Mouse (Mus musculus): Measurements from ENCODE around the gene Osm. TPM values are rescaled to one million over a fixed set of nuclear protein-coding genes. Genes with fewer than 3 reads are reported as not detected.

The Osm gene
- total RNA-seq (2021), result under 1 TPM in 1 of 2 experiments, not detected in 1; 0.16 TPM

- DNase-seq (ENCODE audit: low spot score in 2 of 2), result no peak
- intact Hi-C loops (cut with DNase I), result no loop called here
Observed at GRCm38 (mm10) chr11:4235665-4236545, at the start of gene Osm. Gene Osm, plus strand, starts transcription at chr11:4236420.

GRCm38 (mm10) chr11:4186486-4187317 lies 49.5 kb upstream of the Osm start, which contains the start of gene Tbc1d10a:
Gene Tbc1d10a, plus strand, starts transcription at chr11:4186789.
- intact Hi-C loops (cut with DNase I), result loop anchor here (2.0 kb wide), 1 partner anchor 32 kb away; the partner anchor contains the start of gene Castor1
- peak; percentile 98 to 99 for DNase-seq (ENCODE audit: low spot score in 2 of 2)

DNA sequence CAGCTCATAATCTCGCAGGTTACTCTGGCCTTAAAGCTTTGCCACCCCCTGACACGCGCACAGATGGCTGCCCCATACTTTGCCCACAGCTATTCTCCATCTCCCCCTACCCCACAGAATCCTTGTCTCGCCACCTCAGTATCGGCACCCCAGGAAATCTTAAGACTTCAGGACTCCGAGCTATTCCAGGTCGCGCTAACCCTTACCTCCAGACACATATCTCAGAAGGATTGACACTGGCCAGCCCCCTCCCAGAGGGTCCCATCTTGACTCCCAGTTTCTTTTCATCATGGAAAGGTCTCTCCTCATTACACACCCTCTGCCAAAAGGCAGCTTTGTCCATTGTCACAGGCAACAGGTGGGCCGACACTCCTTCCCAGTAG lies 48.9 kb upstream of the Osm start:
- no peak for DNase-seq (ENCODE audit: low spot score in 2 of 2)
- intact Hi-C loops (cut with DNase I), result loop anchor here (2.0 kb wide), 1 partner anchor 31 kb away; the partner anchor contains the start of gene Castor1

DNA sequence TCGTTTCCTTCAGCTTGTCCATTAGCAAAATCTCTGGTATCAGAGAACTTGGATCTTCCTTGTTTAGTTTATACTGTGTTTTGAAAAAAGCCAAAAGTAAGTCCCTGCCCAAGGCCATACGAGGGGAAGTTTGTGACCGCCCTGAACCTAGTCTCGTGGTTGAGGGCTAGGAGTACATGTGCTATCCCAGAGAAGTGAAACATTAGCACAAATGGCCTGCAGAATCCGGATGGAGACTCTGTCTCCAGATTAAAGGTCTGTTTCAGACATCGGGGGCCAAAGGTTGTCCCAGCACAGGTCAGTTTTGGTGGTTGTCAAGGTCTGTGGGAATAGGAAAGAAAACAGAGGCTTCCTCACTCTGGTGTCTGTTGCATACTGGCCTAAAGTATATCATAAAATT lies 47.0 kb upstream of the Osm start:
- DNase-seq (ENCODE audit: low spot score in 2 of 2), result no peak
- intact Hi-C loops (cut with DNase I), result no loop called here

DNA sequence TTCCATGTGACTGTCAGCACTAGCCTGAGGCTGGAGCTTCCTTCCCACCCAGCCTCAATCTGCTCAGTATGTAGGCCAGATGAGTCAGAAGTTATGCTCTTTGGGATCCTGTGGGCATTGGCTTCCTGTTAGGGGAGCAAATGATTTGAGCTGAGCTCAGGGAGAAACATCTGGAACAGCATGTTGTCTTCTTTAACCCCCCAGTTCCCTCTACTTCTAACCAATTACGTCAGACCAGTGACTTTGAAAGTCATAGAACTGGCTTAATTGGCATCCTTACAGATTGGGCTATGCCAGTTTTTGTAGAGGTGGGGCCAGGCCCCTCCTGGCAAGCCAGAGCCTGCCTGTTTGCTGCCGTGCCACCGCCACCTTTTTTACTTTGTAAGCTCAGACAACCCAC lies 45.5 kb upstream of the Osm start:
- intact Hi-C loops (cut with DNase I), result no loop called here
- peak in 1 of 2 experiments; percentile 34 for DNase-seq (ENCODE audit: low spot score in 2 of 2)

- DNase-seq (ENCODE audit: low spot score in 2 of 2), result no peak
- intact Hi-C loops (cut with DNase I), result no loop called here
Observed at GRCm38 (mm10) chr11:4192757-4193156, 43.5 kb upstream of the Osm start.

DNA sequence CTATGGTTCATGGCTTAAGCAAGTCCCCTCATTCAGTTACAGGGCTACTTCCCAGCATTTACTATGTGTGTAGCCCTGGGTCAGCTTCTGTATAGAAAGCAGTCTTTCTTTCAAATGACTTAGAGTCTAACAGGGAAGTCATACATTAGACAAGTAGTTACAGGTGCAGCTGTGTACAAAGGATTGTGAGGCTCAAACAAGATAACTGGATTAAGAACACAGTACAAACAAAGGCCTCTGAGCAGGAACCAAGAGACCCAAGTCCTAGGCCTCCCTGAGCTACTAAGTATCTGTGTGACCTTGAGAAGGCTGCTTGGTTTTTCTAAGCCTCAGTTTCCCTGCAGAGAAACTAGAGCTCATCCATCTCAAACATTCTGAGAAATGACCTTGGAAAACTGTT lies 42.8 kb upstream of the Osm start:
- intact Hi-C loops (cut with DNase I), result no loop called here
- DNase-seq (ENCODE audit: low spot score in 2 of 2), result no peak

DNA sequence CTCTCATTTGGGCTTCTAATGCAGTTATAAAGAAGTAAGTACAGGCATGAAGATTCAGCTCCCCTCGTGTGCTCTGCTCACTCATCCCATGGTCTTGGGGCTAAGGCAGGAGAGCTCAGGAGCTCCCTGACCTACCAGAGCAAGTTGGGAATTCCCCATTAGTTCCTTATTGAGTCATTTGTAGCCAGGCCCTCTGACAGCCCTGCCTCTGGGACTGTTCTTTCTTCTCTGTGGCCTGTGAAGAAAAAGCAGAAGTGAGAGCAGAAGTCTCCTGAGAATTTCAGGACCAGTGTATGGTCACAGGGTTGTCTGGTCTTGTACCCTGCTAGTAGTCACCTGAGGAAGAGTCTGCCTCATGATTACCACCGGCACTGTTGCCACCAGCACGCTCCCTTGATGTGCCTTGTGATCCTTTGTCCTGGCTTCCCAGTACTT lies 40.6 kb upstream of the Osm start:
- intact Hi-C loops (cut with DNase I), result no loop called here
- DNase-seq (ENCODE audit: low spot score in 2 of 2), result no peak

- DNase-seq (ENCODE audit: low spot score in 2 of 2), result no peak
- intact Hi-C loops (cut with DNase I), result no loop called here
Observed at GRCm38 (mm10) chr11:4196636-4197035, 39.6 kb upstream of the Osm start.

- DNase-seq (ENCODE audit: low spot score in 2 of 2), result no peak
- intact Hi-C loops (cut with DNase I), result no loop called here
Observed at GRCm38 (mm10) chr11:4197691-4198090, 38.5 kb upstream of the Osm start.

DNA sequence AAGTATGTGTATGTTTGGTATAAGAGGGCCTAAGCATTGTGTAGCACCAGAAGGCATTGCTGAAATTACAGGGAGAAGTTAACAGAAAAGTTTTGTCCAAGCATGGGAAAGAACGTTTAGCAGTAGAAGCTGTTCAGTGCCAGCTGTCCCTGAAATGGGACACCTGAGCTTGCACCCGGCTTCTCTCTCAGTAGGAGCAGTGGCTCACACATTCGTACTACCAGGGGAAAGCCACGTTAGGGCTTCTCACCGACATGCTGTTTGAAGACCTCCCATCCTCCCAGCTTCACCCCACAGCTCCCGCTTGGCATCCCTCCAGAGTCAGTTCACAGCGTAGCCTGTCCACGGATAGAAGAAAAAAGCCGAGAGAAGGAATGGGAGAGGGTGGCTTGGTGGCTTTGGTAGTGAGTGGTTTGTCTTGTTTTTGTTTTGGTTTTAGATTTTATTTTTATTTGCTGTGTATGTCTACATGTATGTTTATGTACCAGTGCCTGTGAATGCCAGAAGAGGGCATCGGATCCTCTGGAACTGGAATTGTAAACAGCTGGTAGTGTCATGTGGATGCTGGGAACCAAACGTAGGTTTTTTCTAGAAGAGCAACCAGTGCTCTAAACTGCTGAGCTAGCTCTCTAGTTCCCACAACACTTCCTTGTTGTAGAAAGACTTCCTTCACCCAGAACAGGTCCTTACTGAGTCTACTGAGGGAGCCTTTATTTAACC lies 34.1 kb upstream of the Osm start:
- intact Hi-C loops (cut with DNase I), result no loop called here
- no peak for DNase-seq (ENCODE audit: low spot score in 2 of 2)

- intact Hi-C loops (cut with DNase I), result no loop called here
- no peak for DNase-seq (ENCODE audit: low spot score in 2 of 2)
Observed at GRCm38 (mm10) chr11:4202995-4203704, 33.1 kb upstream of the Osm start.

GRCm38 (mm10) chr11:4203705-4204074 lies 32.5 kb upstream of the Osm start:
- intact Hi-C loops (cut with DNase I), result no loop called here
- no peak for DNase-seq (ENCODE audit: low spot score in 2 of 2)

DNA sequence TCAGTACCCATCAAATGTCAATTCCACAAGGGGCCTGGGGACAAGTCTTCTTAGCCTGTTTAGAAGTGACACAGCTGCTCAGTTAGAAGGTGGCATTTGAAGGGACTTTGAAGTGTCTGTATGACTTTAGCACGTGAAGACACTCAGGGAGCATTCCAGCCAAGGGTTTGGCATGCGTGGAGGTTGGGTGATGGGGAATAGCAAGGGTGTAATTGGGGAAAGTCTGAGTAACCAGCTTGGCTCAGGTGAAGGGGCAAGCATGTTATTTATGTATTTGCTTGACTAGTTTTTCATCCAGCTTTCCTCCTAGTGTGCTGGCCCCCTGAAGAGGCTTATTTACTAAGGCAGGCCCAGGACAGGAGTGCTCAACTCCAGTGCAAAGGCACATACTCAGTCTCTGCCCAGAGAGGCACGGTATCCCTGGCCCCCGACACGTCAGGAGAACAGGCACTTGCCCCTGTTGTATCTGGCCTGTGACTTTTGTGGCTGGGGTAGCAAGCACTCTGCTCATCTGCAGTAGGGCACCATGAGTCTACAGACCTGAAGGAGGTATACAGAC lies 31.0 kb upstream of the Osm start:
- DNase-seq (ENCODE audit: low spot score in 2 of 2), result no peak
- intact Hi-C loops (cut with DNase I), result no loop called here

DNA sequence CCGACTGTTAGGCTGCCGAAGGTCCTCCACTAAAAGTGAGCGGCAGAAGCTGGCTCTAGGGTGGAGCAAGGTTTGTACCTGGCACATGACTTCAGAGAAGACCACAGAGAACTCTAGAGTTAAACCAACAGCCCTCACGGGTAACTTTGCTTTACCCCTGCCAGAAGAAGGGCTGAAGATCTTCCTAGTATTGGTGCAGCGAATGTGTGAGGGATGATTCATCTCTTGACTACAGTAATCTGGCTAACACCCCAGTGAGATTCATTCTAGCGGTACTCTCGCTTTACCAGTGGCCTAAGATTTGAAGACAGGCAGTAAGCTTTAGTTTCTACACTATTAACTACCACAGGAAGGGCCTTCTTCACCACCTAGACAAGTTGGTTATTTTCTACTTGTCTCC lies 30.3 kb upstream of the Osm start:
- intact Hi-C loops (cut with DNase I), result no loop called here
- no peak for DNase-seq (ENCODE audit: low spot score in 2 of 2)

GRCm38 (mm10) chr11:4206563-4206962 lies 29.7 kb upstream of the Osm start:
- intact Hi-C loops (cut with DNase I), result no loop called here
- DNase-seq (ENCODE audit: low spot score in 2 of 2), result no peak

GRCm38 (mm10) chr11:4207655-4208054 lies 28.6 kb upstream of the Osm start:
- DNase-seq (ENCODE audit: low spot score in 2 of 2), result no peak
- intact Hi-C loops (cut with DNase I), result no loop called here

- no peak for DNase-seq (ENCODE audit: low spot score in 2 of 2)
- intact Hi-C loops (cut with DNase I), result no loop called here
Observed at GRCm38 (mm10) chr11:4209556-4209955, 26.7 kb upstream of the Osm start.

GRCm38 (mm10) chr11:4210786-4211185 lies 25.4 kb upstream of the Osm start:
- DNase-seq (ENCODE audit: low spot score in 2 of 2), result no peak
- intact Hi-C loops (cut with DNase I), result no loop called here

All from left cerebral cortex, postnatal 25 days (tissue).